ENCODE assay signal across 26 mouse cellular contexts in the genomic region with DNA sequence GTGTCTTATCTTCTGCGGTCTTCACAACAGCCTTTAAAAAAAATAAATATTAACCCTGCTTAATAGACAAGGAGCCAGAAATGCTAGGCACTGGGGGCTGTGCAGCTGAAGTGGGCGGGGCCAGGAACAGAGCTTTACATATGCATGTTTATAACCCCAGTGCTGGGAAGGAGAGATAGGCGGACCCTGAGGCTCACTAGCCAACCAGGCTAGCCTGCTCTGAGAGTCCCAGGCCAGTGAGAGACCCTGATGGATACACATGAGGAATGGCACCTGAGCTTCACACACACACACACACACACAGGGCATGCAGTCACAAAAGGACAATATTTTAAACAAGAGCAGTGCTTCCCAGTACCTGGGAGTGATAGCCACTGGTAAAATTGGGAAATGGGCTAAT. TPM values are rescaled to one million over a fixed set of nuclear protein-coding genes. Genes with fewer than 3 reads are reported as not detected.
DNase-seq lines count a peak whose midpoint lies in the region; ATAC-seq and TF ChIP-seq lines count a peak whose summit lies in the region.
"Had no signal": no experiment of that assay in that cellular context is flagged by ENCODE, and none has a peak within 500 bp of the region (broad histone marks: within the 10 kb centered on the region; RNA-seq: fewer than 3 reads in every experiment).

No protein-coding gene starts in this region.

- H3K4me2 ChIP-seq in forebrain, embryonic 15.5 days (replicated peaks) = no peak overlapping the region
- H3K4me2 ChIP-seq in forebrain, embryonic 12.5 days = no peak overlapping the region
- no peak overlapping the region for H3K4me2 ChIP-seq in hindbrain, embryonic 14.5 days (replicated peaks)
- H3K4me2 ChIP-seq in hindbrain, postnatal 0 days (ENCODE audit: low read depth, low read length) = no peak overlapping the region
- no peak overlapping the region for H3K4me2 ChIP-seq in forebrain, embryonic 16.5 days (ENCODE audit: low read length)
- H3K4me2 ChIP-seq: hindbrain, embryonic 15.5 days; limb, embryonic 12.5 days; liver, embryonic 12.5 days; midbrain, embryonic 12.5 days; neural tube, embryonic 15.5 days; stomach, embryonic 15.5 days had no signal

- H3K27ac ChIP-seq in forebrain, embryonic 15.5 days (replicated peaks) = peak overlapping the region; percentile 64
- no peak overlapping the region for H3K27ac ChIP-seq in forebrain, embryonic 12.5 days
- H3K27ac ChIP-seq in hindbrain, embryonic 14.5 days = no peak overlapping the region
- H3K27ac ChIP-seq in hindbrain, postnatal 0 days = no peak overlapping the region
- 0 out of 2 replicates have a peak overlapping the region, but pooled peaks have one; percentile 32 for H3K27ac ChIP-seq in forebrain, embryonic 16.5 days (ENCODE audit: low read length)
- H3K27ac ChIP-seq: heart, embryonic 10.5 days; hindbrain, embryonic 15.5 days; kidney, postnatal 0 days; limb, embryonic 12.5 days; liver, embryonic 12.5 days; midbrain, embryonic 12.5 days; neural tube, embryonic 15.5 days; stomach, embryonic 15.5 days had no signal

- intact Hi-C loops in left cerebral cortex, postnatal 25 days (cut with DNase I) = loop anchor here (5.0 kb wide), 1 partner anchor 152 kb away; no protein-coding TSS in a partner anchor

- no peaks in the 10 kb centered on the region for H3K9me3 ChIP-seq in forebrain, embryonic 15.5 days
- no peaks in the 10 kb centered on the region for H3K9me3 ChIP-seq in forebrain, embryonic 12.5 days
- no peaks in the 10 kb centered on the region for H3K9me3 ChIP-seq in hindbrain, embryonic 14.5 days (ENCODE audit: control insufficient read depth, low read length)
- H3K9me3 ChIP-seq in hindbrain, postnatal 0 days (ENCODE audit: low read length) = no peaks in the 10 kb centered on the region
- H3K9me3 ChIP-seq in E14TG2a.4 (ENCODE audit: low read length) = peaks cover 3% of the 10 kb centered on the region; the same call in 1 of the 2 replicates
- no peaks in the 10 kb centered on the region for H3K9me3 ChIP-seq in forebrain, embryonic 16.5 days (ENCODE audit: control insufficient read depth, low read length)
- H3K9me3 ChIP-seq: G1E; heart, embryonic 10.5 days; hindbrain, embryonic 15.5 days; liver, embryonic 12.5 days; midbrain, embryonic 12.5 days; neural tube, embryonic 15.5 days; stomach, embryonic 15.5 days had no signal

- no peak overlapping the region for H3K4me3 ChIP-seq in forebrain, embryonic 15.5 days
- no peak overlapping the region for H3K4me3 ChIP-seq in forebrain, embryonic 12.5 days (replicated peaks)
- no peak overlapping the region for H3K4me3 ChIP-seq in hindbrain, embryonic 14.5 days (replicated peaks; ENCODE audit: low read length)
- H3K4me3 ChIP-seq in hindbrain, postnatal 0 days (ENCODE audit: low read length) = no peak overlapping the region
- peak overlapping the region; percentile 29; the same call in 1 of the 2 replicates for H3K4me3 ChIP-seq in E14TG2a.4 (replicated peaks; ENCODE audit: low read length)
- no peak overlapping the region for H3K4me3 ChIP-seq in forebrain, embryonic 16.5 days (replicated peaks; ENCODE audit: low read length)
- H3K4me3 ChIP-seq: heart, embryonic 10.5 days; hindbrain, embryonic 15.5 days; limb, embryonic 12.5 days; liver, embryonic 12.5 days; midbrain, embryonic 12.5 days; neural tube, embryonic 15.5 days; stomach, embryonic 15.5 days had no signal

- DNase-seq in hindbrain, embryonic 14.5 days (ENCODE audit: low spot score) = no peak
- DNase-seq in hindbrain, postnatal 0 days (ENCODE audit: low spot score) = no peak
- no peak for DNase-seq in left cerebral cortex, postnatal 25 days (ENCODE audit: low spot score in 2 of 2)
- DNase-seq in thymus, postnatal 4 days = no peak
- DNase-seq: cerebellum, adult 18-20 months; lung, adult 18-20 months; lung, postnatal 10 days; thymus, adult 18-20 months had no signal

- TF ChIP-seq CTCF in hindbrain, postnatal 0 days (IDR thresholded peaks at IDR 0.05; ENCODE audit: low read depth) = no peak
- TF ChIP-seq CTCF in E14TG2a.4 (conservative IDR thresholded peaks at IDR 0.05; ENCODE audit: low read length) = no peak

- no peaks in the 10 kb centered on the region for H3K27me3 ChIP-seq in forebrain, embryonic 15.5 days
- peaks cover 5% of the 10 kb centered on the region; the same call in 1 of the 2 replicates for H3K27me3 ChIP-seq in forebrain, embryonic 12.5 days
- H3K27me3 ChIP-seq in hindbrain, embryonic 14.5 days (ENCODE audit: control insufficient read depth, insufficient read depth, low read length) = no peaks in the 10 kb centered on the region
- H3K27me3 ChIP-seq in hindbrain, postnatal 0 days (ENCODE audit: insufficient read depth, low read length) = no peaks in the 10 kb centered on the region; the same call in 1 of the 2 replicates
- peaks cover 15% of the 10 kb centered on the region for H3K27me3 ChIP-seq in E14TG2a.4 (ENCODE audit: insufficient read depth, low read length)
- H3K27me3 ChIP-seq in forebrain, embryonic 16.5 days (replicated peaks; ENCODE audit: control insufficient read depth, insufficient read depth, low read length) = no peaks in the 10 kb centered on the region
- H3K27me3 ChIP-seq: hindbrain, embryonic 15.5 days; limb, embryonic 12.5 days; liver, embryonic 12.5 days; midbrain, embryonic 12.5 days; Patski; stomach, embryonic 15.5 days had no signal

- no peak overlapping the region for H3K9ac ChIP-seq in forebrain, embryonic 15.5 days (replicated peaks)
- H3K9ac ChIP-seq in forebrain, embryonic 12.5 days = no peak overlapping the region
- no peak overlapping the region for H3K9ac ChIP-seq in hindbrain, embryonic 14.5 days
- no peak overlapping the region for H3K9ac ChIP-seq in hindbrain, postnatal 0 days (replicated peaks; ENCODE audit: low read length)
- H3K9ac ChIP-seq in forebrain, embryonic 16.5 days (replicated peaks; ENCODE audit: low read depth, low read length) = no peak overlapping the region
- H3K9ac ChIP-seq: hindbrain, embryonic 15.5 days; limb, embryonic 12.5 days; liver, embryonic 12.5 days; midbrain, embryonic 12.5 days; neural tube, embryonic 15.5 days; stomach, embryonic 15.5 days had no signal

- ATAC-seq in forebrain, embryonic 15.5 days (replicated peaks) = peak; percentile 31
- no peak for ATAC-seq in forebrain, embryonic 12.5 days (ENCODE audit: low FRiP score)
- ATAC-seq in hindbrain, embryonic 14.5 days (ENCODE audit: low FRiP score) = peak; percentile 28; the same call in 1 of the 2 replicates
- ATAC-seq in hindbrain, postnatal 0 days = no peak
- ATAC-seq in forebrain, embryonic 16.5 days = peak; percentile 34
- ATAC-seq: activated CD4-positive, CD25-positive, alpha-beta regulatory T cell, adult 4 months; CD4-positive, CD25-positive, alpha-beta regulatory T cell, adult 4 months; liver, embryonic 12.5 days; Patski had no signal

- H3K36me3 ChIP-seq in forebrain, embryonic 15.5 days = no peaks in the 10 kb centered on the region
- no peaks in the 10 kb centered on the region for H3K36me3 ChIP-seq in forebrain, embryonic 12.5 days (replicated peaks)
- H3K36me3 ChIP-seq in hindbrain, embryonic 14.5 days (replicated peaks; ENCODE audit: control insufficient read depth, insufficient read depth) = no peaks in the 10 kb centered on the region
- H3K36me3 ChIP-seq in hindbrain, postnatal 0 days (ENCODE audit: insufficient read depth, low read length) = no peaks in the 10 kb centered on the region
- H3K36me3 ChIP-seq in E14TG2a.4 (ENCODE audit: insufficient read depth, low read length) = no peaks in the 10 kb centered on the region
- H3K36me3 ChIP-seq in forebrain, embryonic 16.5 days (ENCODE audit: control insufficient read depth, insufficient read depth) = no peaks in the 10 kb centered on the region
- H3K36me3 ChIP-seq: G1E; heart, embryonic 10.5 days; hindbrain, embryonic 15.5 days; limb, embryonic 12.5 days; liver, embryonic 12.5 days; midbrain, embryonic 12.5 days; neural tube, embryonic 15.5 days; stomach, embryonic 15.5 days had no signal

- 79% methylated on average over 3 of the region's 3 CpGs for WGBS in forebrain, embryonic 15.5 days
- WGBS in forebrain, embryonic 12.5 days = 76% methylated on average over 3 of the region's 3 CpGs
- WGBS in hindbrain, embryonic 14.5 days = 81% methylated on average over 3 of the region's 3 CpGs
- WGBS in hindbrain, postnatal 0 days = 69% methylated on average over 3 of the region's 3 CpGs
- 81% methylated on average over 3 of the region's 3 CpGs for WGBS in forebrain, embryonic 16.5 days

- peaks cover 17% of the 10 kb centered on the region for H3K4me1 ChIP-seq in forebrain, embryonic 15.5 days
- H3K4me1 ChIP-seq in forebrain, embryonic 12.5 days = peaks cover 14% of the 10 kb centered on the region
- H3K4me1 ChIP-seq in hindbrain, embryonic 14.5 days (replicated peaks; ENCODE audit: control insufficient read depth, insufficient read depth, low read length) = no peaks in the 10 kb centered on the region
- H3K4me1 ChIP-seq in hindbrain, postnatal 0 days (ENCODE audit: insufficient read depth, low read length) = no peaks in the 10 kb centered on the region
- peaks cover 39% of the 10 kb centered on the region for H3K4me1 ChIP-seq in E14TG2a.4 (replicated peaks; ENCODE audit: low read depth, low read length)
- H3K4me1 ChIP-seq in forebrain, embryonic 16.5 days (replicated peaks; ENCODE audit: control insufficient read depth, insufficient read depth, low read length) = peaks cover 9% of the 10 kb centered on the region
- H3K4me1 ChIP-seq: limb, embryonic 12.5 days; liver, embryonic 12.5 days had no signal

RNA-seq across cellular contexts. Expression of a gene that starts 54.1 kb away (rescaled TPM):
- polyA plus RNA-seq in forebrain, embryonic 15.5 days (2015; fragmentation: Nextera tagmentation; extraction: Ambion mirVana) = 0.23 TPM in 1 of 2 replicates, not detected in the other
- polyA plus RNA-seq in forebrain, embryonic 12.5 days (2016; fragmentation: Nextera tagmentation; extraction: Ambion mirVana) = 0.36 TPM in 1 of 2 replicates, not detected in the other
- 0.24 and 0.43 TPM in 2 replicates for polyA plus RNA-seq in hindbrain, embryonic 14.5 days (2014; fragmentation: Nextera tagmentation; extraction: Ambion mirVana)
- 0.37 TPM in 1 of 2 replicates, not detected in the other for total RNA-seq in hindbrain, postnatal 0 days (2014; rRNA removed)
- 0.86 and 1.0 TPM in 2 replicates for polyA plus RNA-seq in hindbrain, postnatal 0 days (2015; fragmentation: Nextera tagmentation; extraction: Ambion mirVana)
- 0.22 and 0.44 TPM in 2 replicates for polyA plus RNA-seq in forebrain, embryonic 16.5 days (2015; fragmentation: Nextera tagmentation; extraction: Ambion mirVana)
- total RNA-seq in left cerebral cortex, postnatal 25 days (2021) = under 1 TPM in 1 of 2 experiments, not detected in 1; 0.21 TPM
- total RNA-seq: G1E; gastrocnemius, postnatal 4 days; left cerebral cortex, adult 8-10 months had no signal

Comparison
In these comparisons a context has a peak if more than half of its experiments do, and no peak if none do; other contexts are left out.
1. ATAC-seq: peak in forebrain, embryonic 15.5 days (single experiment), hindbrain, embryonic 14.5 days (single experiment) and forebrain, embryonic 16.5 days (single experiment); none in forebrain, embryonic 12.5 days (single experiment) and hindbrain, postnatal 0 days (single experiment).
2. H3K27ac ChIP-seq: peak in forebrain, embryonic 15.5 days (single experiment) and forebrain, embryonic 16.5 days (single experiment); none in forebrain, embryonic 12.5 days (single experiment), hindbrain, embryonic 14.5 days (single experiment) and hindbrain, postnatal 0 days (single experiment).